Mouse (Mus musculus) myocyte (in vitro differentiated cells): Measurements from ENCODE around the gene Hpcal1.
A peak's percentile ranks its signal among the peaks of the same experiment; 100 is the strongest.

Experiments used
- CEBPB ChIP-seq: IDR thresholded peaks from 2 replicates; pipeline ENCODE4 v1.6.1; 2011; ENCODE audit warnings: mild to moderate bottlenecking, moderate library complexity; ENCODE audit not compliant: poor library complexity, insufficient read depth, severe bottlenecking
- E2F4 ChIP-seq: IDR thresholded peaks from one replicate; pipeline ENCODE4 v1.6.1; 2011; ENCODE audit warnings: mild to moderate bottlenecking, control low read depth, moderate library complexity; ENCODE audit not compliant: insufficient read depth
- MAX ChIP-seq: IDR thresholded peaks from one replicate; pipeline ENCODE4 v1.6.1; 2011; ENCODE audit warnings: low read depth, mild to moderate bottlenecking, control low read depth
- MYOD1 ChIP-seq, 3 experiments: IDR thresholded peaks; one replicate each; pipeline ENCODE4 v1.6.1; 2011; ENCODE audit warnings: control low read depth in 2 of 3, low read depth in 2 of 3, mild to moderate bottlenecking in 2 of 3, moderate library complexity in 1 of 3; ENCODE audit not compliant: insufficient read length in 2 of 3, control insufficient read depth in 1 of 3
- MYOG ChIP-seq, 3 experiments: IDR thresholded peaks; one replicate each; pipeline ENCODE4 v1.6.1; 2011; ENCODE audit warnings: control low read depth in 2 of 3, low read depth in 2 of 3, mild to moderate bottlenecking in 2 of 3; ENCODE audit not compliant: insufficient read length in 2 of 3, control insufficient read depth in 1 of 3, insufficient read depth in 1 of 3
- POLR2A ChIP-seq: IDR thresholded peaks from one replicate; pipeline ENCODE4 v1.6.1; 2011; ENCODE audit warnings: low read depth, mild to moderate bottlenecking, control low read depth, moderate library complexity; ENCODE audit not compliant: insufficient read length
- POLR2AphosphoS2 ChIP-seq: IDR thresholded peaks from one replicate; pipeline ENCODE4 v1.6.1; 2011; ENCODE audit warnings: low read depth, control low read depth; ENCODE audit not compliant: insufficient read length
- REST ChIP-seq: IDR thresholded peaks from one replicate; pipeline ENCODE4 v1.6.1; 2011; ENCODE audit warnings: mild to moderate bottlenecking, control low read depth, moderate library complexity; ENCODE audit not compliant: insufficient read depth, insufficient read length
- SRF ChIP-seq: IDR thresholded peaks from one replicate; pipeline ENCODE4 v1.6.1; 2011; ENCODE audit warnings: low read depth; ENCODE audit not compliant: control insufficient read depth, insufficient read length
- TCF12 ChIP-seq: IDR thresholded peaks from one replicate; pipeline ENCODE4 v1.6.1; 2011; ENCODE audit warnings: mild to moderate bottlenecking, control low read depth; ENCODE audit not compliant: poor library complexity, insufficient read depth, severe bottlenecking
- TCF3 ChIP-seq: IDR thresholded peaks from one replicate; pipeline ENCODE4 v1.6.1; 2011; ENCODE audit warnings: low read depth, control low read depth; ENCODE audit not compliant: insufficient read length
- USF1 ChIP-seq: IDR thresholded peaks from one replicate; pipeline ENCODE4 v1.6.1; 2011; ENCODE audit warnings: low read depth, mild to moderate bottlenecking, control low read depth, moderate library complexity

DNA sequence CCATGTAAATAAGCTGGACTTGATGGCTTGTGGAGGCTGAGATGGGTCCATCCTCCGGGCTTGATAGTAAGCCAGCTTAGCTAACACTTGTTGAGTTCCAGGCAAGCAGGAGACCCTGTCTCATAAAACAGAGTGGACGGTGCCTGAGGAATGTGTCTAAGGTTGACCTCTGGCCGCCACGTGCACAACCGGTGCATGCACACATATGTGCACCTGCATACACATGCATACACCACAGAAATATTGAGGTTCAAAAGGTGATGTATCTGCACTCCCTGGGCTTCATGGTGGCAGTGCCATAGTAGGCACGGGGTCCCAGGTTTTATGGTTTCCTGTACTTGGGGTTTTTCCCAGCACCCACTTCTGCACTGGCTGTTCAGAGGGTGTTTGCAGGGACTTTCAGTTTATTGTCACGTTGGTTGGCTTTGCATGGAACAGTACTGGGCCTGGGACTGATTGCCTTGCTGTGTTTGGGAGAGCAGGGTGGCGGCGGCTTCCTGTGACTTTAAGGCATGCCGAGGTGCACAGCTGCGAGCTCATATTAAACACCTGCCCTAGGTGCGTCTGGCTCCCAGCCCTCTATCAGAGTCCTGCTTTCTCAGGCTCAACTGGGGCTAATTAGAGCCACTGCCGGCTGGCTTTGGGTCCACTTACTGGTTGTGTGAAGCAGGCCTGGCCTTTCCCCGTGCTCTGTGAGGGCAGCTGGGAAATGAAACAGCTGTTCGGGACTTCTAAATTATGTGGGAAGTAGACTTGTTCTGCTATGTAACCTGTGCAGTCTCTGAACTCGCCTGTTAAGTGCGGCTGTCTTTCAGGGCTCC, 19.5 kb downstream of the Hpcal1 start:
- TF ChIP-seq POLR2AphosphoS2 (no peak), TCF12 (no peak), POLR2A (no peak), MAX (no peak), E2F4 (no peak), USF1 (no peak), CEBPB (no peak), MYOD1 (IDR thresholded peaks at IDR 0.05; ENCODE audit: control insufficient read depth in 1 of 3, insufficient read length in 2 of 3, low read depth in 2 of 3) (no peak), REST (no peak), MYOG (IDR thresholded peaks at IDR 0.05; ENCODE audit: control insufficient read depth in 1 of 3, insufficient read depth in 1 of 3, insufficient read length in 2 of 3, low read depth in 2 of 3) (peak in 1 of 3 experiments; percentile 15), SRF (no peak), TCF3 (no peak)
